ENCODE assay signal across 11 mouse cellular contexts in the genomic region with DNA sequence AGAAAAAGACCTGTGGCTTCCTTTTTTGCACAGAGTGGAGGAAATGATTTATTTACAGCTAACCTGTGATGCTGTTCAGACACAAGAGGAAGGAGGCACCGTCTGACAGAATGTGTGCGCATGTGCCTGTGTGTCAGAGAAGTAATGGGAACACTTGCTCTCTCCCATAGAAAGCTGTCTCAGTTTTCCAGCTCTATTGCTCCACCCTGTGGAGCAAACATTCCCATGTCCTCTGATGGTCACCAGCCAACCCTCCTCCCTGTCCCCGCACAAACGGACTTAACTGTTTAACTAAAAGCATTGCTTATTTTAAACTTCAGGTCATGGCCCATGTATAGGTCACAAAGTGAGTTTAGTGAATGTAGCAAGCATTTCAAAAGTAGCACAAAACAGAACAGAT. TPM values are rescaled to one million over a fixed set of nuclear protein-coding genes. Genes with fewer than 3 reads are reported as not detected.
DNase-seq lines count a peak whose midpoint lies in the region; ATAC-seq and TF ChIP-seq lines count a peak whose summit lies in the region.
"Had no signal": no experiment of that assay in that cellular context is flagged by ENCODE, and none has a peak within 500 bp of the region (broad histone marks: within the 10 kb centered on the region; RNA-seq: fewer than 3 reads in every experiment).

No protein-coding gene starts in this region.

- TF ChIP-seq EP300 in stomach, postnatal 0 days (optimal IDR thresholded peaks at IDR 0.05): no peak

- H3K27me3 ChIP-seq in kidney, embryonic 15.5 days: no peaks in the 10 kb centered on the region
- no peaks in the 10 kb centered on the region for H3K27me3 ChIP-seq in stomach, postnatal 0 days (ENCODE audit: control insufficient read depth, insufficient read depth, low read length)

- WGBS in kidney, embryonic 15.5 days: 32% methylated on average over 4 of the region's 4 CpGs
- 9% methylated on average over 4 of the region's 4 CpGs for whole genome bisulfite sequencing in stomach, postnatal 0 days

- no peaks in the 10 kb centered on the region for H3K4me1 ChIP-seq in kidney, embryonic 15.5 days
- H3K4me1 ChIP-seq in stomach, postnatal 0 days (replicated peaks; ENCODE audit: control insufficient read depth, insufficient read depth): no peaks in the 10 kb centered on the region

- H3K4me2 ChIP-seq in kidney, embryonic 15.5 days: no peak overlapping the region
- H3K4me2 ChIP-seq in stomach, postnatal 0 days (replicated peaks; ENCODE audit: low read depth): no peak overlapping the region

- H3K9me3 ChIP-seq in kidney, embryonic 15.5 days (replicated peaks): no peaks in the 10 kb centered on the region
- H3K9me3 ChIP-seq in stomach, postnatal 0 days (ENCODE audit: control insufficient read depth, low read length): no peaks in the 10 kb centered on the region

- H3K9ac ChIP-seq in kidney, embryonic 15.5 days: no peak overlapping the region
- H3K9ac ChIP-seq in stomach, postnatal 0 days (ENCODE audit: low read length): no peak overlapping the region

- no peak overlapping the region for H3K4me3 ChIP-seq in kidney, embryonic 15.5 days (replicated peaks)
- no peak overlapping the region for H3K4me3 ChIP-seq in left cerebral cortex, adult 2 months
- H3K4me3 ChIP-seq in stomach, postnatal 0 days (ENCODE audit: low read depth, low read length): no peak overlapping the region

- ATAC-seq in kidney, embryonic 15.5 days (replicated peaks; ENCODE audit: low FRiP score): no peak
- peak; percentile 63; the same call in 1 of the 2 replicates for ATAC-seq in stomach, postnatal 0 days (ENCODE audit: low FRiP score, low TSS enrichment)
- no peak for ATAC-seq in CD4-positive, CD25-positive, alpha-beta regulatory T cell, adult 4 months

- intact Hi-C loops in left cerebral cortex, adult 2 months (cut with DNase I): loop anchor here (1.0 kb wide), 1 partner anchor 89 kb away; no protein-coding TSS in a partner anchor

- peak; percentile 12 to 32 for DNase-seq in kidney, adult 8-10 months
- peak; percentile 83 for DNase-seq in adipocyte (ENCODE audit: low spot score)
- peak; percentile 68 to 72 for DNase-seq in cerebellum, postnatal 10 days
- DNase-seq in left cerebral cortex, adult 2 months (ENCODE audit: extremely low spot score in 1 of 2, low spot score in 2 of 2): peak; percentile 34 to 44
- peak; percentile 46 for DNase-seq in stomach, postnatal 0 days (ENCODE audit: low spot score)
- no peak for DNase-seq in thymus, postnatal 10 days (ENCODE audit: low spot score in 2 of 2)

- no peaks in the 10 kb centered on the region for H3K36me3 ChIP-seq in kidney, embryonic 15.5 days
- H3K36me3 ChIP-seq in stomach, postnatal 0 days (ENCODE audit: control insufficient read depth, insufficient read depth, low read length): no peaks in the 10 kb centered on the region

- H3K27ac ChIP-seq in kidney, embryonic 15.5 days: no peak overlapping the region
- no peak overlapping the region for H3K27ac ChIP-seq in left cerebral cortex, adult 2 months
- no peak overlapping the region for H3K27ac ChIP-seq in stomach, postnatal 0 days (replicated peaks)

- peak; percentile 61 for TF ChIP-seq CTCF in left cerebral cortex, adult 2 months (IDR thresholded peaks at IDR 0.05)
- TF ChIP-seq CTCF in stomach, postnatal 0 days (IDR thresholded peaks at IDR 0.05; ENCODE audit: low read depth): peak; percentile 78

RNA-seq across cellular contexts. Expression of gene Olfr223, which starts 21.0 kb away (rescaled TPM):
- polyA plus RNA-seq in kidney, embryonic 15.5 days (2015; fragmentation: Nextera tagmentation; extraction: Ambion mirVana): not detected in 2 replicates
- total RNA-seq in left cerebral cortex, adult 2 months (2021): not detected
- not detected in 2 replicates for polyA plus RNA-seq in stomach, postnatal 0 days (2015; fragmentation: Nextera tagmentation; extraction: Ambion mirVana)
- polyA plus RNA-seq in CD4-positive, CD25-positive, alpha-beta regulatory T cell, adult 4 months (2017; shearing (Covaris generic)): not detected
- total RNA-seq: common myeloid progenitor, adult 5-6 weeks; layer of hippocampus, postnatal 25 days; neutrophil, adult 5-6 weeks had no signal

RNA-seq across cellular contexts. Expression of gene Olfr222, which starts 38.1 kb away (rescaled TPM):
- not detected in 2 replicates for polyA plus RNA-seq in kidney, embryonic 15.5 days (2015; fragmentation: Nextera tagmentation; extraction: Ambion mirVana)
- total RNA-seq in left cerebral cortex, adult 2 months (2021): not detected
- not detected in 2 replicates for polyA plus RNA-seq in stomach, postnatal 0 days (2015; fragmentation: Nextera tagmentation; extraction: Ambion mirVana)
- not detected for polyA plus RNA-seq in CD4-positive, CD25-positive, alpha-beta regulatory T cell, adult 4 months (2017; shearing (Covaris generic))
- total RNA-seq: common myeloid progenitor, adult 5-6 weeks; layer of hippocampus, postnatal 25 days; neutrophil, adult 5-6 weeks had no signal

RNA-seq across cellular contexts. Expression of gene Mprip, which starts 47.0 kb away (rescaled TPM):
- polyA plus RNA-seq in kidney, embryonic 15.5 days (2015; fragmentation: Nextera tagmentation; extraction: Ambion mirVana): 46.7 and 51.3 TPM in 2 replicates
- 100 to 1,000 TPM; 297 to 299 TPM for total RNA-seq in left cerebral cortex, adult 2 months (2021)
- 51.1 and 56.8 TPM in 2 replicates for polyA plus RNA-seq in stomach, postnatal 0 days (2015; fragmentation: Nextera tagmentation; extraction: Ambion mirVana)
- polyA plus RNA-seq in CD4-positive, CD25-positive, alpha-beta regulatory T cell, adult 4 months (2017; shearing (Covaris generic)): 10 to 100 TPM; 21.3 to 29.6 TPM

Comparison
In these comparisons a context has a peak if more than half of its experiments do, and no peak if none do; other contexts are left out.
1. DNase-seq: peak in kidney, adult 8-10 months (2 of 2), adipocyte (single experiment), cerebellum, postnatal 10 days (2 of 2), left cerebral cortex, adult 2 months (2 of 2) and stomach, postnatal 0 days (single experiment); none in thymus, postnatal 10 days (0 of 2).